Mouse (Mus musculus): ENCODE results near the gene Cep89. TPM values are rescaled to one million over a fixed set of nuclear protein-coding genes. Genes with fewer than 3 reads are reported as not detected.

The Cep89 gene
- polyA plus RNA-seq, 1 experiment from 2014 or later: 58.9 TPM

DNA sequence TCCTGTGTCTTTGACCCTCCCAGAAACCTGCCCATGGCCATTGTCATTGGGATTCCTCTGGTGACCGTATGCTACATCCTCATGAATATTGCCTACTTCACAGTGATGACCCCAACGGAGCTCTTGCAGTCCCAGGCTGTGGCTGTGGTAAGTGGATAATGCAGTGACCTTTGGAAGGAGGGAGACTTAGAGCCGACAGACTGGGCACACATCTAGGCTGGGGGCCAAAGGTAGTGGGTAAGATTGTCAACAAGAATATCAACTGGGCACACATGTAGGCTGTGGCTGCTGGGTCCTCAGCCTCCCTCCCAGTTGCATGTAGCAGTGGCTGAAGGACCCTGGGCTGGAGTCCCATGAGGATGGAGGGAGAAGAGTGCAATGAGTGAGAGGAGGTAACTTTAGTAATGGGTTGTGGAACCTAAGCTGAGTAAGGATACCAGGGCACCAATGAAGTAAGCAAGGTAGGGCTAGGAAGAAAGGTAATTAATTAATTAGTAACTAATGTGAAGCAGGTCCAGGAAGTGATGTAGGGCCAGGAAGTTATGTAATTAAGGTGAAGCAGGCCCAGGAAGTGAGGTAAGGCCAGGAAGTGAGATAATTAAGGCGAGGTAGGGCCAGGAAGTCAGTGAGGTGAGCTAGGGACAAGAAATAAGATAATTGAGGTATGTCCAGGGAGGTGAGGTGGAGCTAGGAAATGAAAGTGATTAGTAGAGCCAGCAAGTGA, 59.4 kb downstream of the Cep89 start:
- Histone ChIP-seq H3K27ac (no peak overlapping the region), H3K27me3 (no peaks in the 10 kb centered on the region), H3K9me3 (no peaks in the 10 kb centered on the region), H3K9ac (no peak overlapping the region), H3K4me1 (no peaks in the 10 kb centered on the region), H3K4me3 (replicated peaks) (no peak overlapping the region), H3K4me2 (no peak overlapping the region), H3K36me3 (replicated peaks) (no peaks in the 10 kb centered on the region)
- 80% methylated on average over 4 of the region's 4 CpGs for WGBS
- no peak for ATAC-seq (ENCODE audit: low FRiP score)

GRCm38 (mm10) chr7:35460971-35461370, 64.1 kb downstream of the Cep89 start:
- no peaks in the 10 kb centered on the region for H3K27me3 ChIP-seq
- ATAC-seq (ENCODE audit: low FRiP score): no peak
- H3K27ac ChIP-seq: no peak overlapping the region
- H3K4me2 ChIP-seq: no peak overlapping the region
- no peak overlapping the region for H3K4me3 ChIP-seq (replicated peaks)
- no peaks in the 10 kb centered on the region for H3K9me3 ChIP-seq
- no peak overlapping the region for H3K9ac ChIP-seq
- WGBS: 89% methylated on average over 4 of the region's 4 CpGs
- H3K36me3 ChIP-seq (replicated peaks): no peaks in the 10 kb centered on the region
- no peaks in the 10 kb centered on the region for H3K4me1 ChIP-seq

GRCm38 (mm10) chr7:35465027-35465426, 68.2 kb downstream of the Cep89 start:
- ATAC-seq (ENCODE audit: low FRiP score): no peak
- Histone ChIP-seq H3K4me2 (no peak overlapping the region), H3K27ac (no peak overlapping the region), H3K36me3 (replicated peaks) (no peaks in the 10 kb centered on the region), H3K9me3 (no peaks in the 10 kb centered on the region), H3K4me3 (replicated peaks) (no peak overlapping the region), H3K9ac (no peak overlapping the region), H3K4me1 (no peaks in the 10 kb centered on the region), H3K27me3 (no peaks in the 10 kb centered on the region)
- WGBS: 95% methylated on average over 5 of the region's 5 CpGs

- Histone ChIP-seq H3K4me3 (replicated peaks) (no peak overlapping the region), H3K36me3 (replicated peaks) (no peaks in the 10 kb centered on the region), H3K4me1 (no peaks in the 10 kb centered on the region), H3K9ac (no peak overlapping the region), H3K27ac (no peak overlapping the region), H3K27me3 (no peaks in the 10 kb centered on the region), H3K9me3 (no peaks in the 10 kb centered on the region), H3K4me2 (no peak overlapping the region)
- 78% methylated on average over 2 of the region's 2 CpGs for WGBS
- no peak for ATAC-seq (ENCODE audit: low FRiP score)
Observed at GRCm38 (mm10) chr7:35467856-35468255, 71.0 kb downstream of the Cep89 start.

DNA sequence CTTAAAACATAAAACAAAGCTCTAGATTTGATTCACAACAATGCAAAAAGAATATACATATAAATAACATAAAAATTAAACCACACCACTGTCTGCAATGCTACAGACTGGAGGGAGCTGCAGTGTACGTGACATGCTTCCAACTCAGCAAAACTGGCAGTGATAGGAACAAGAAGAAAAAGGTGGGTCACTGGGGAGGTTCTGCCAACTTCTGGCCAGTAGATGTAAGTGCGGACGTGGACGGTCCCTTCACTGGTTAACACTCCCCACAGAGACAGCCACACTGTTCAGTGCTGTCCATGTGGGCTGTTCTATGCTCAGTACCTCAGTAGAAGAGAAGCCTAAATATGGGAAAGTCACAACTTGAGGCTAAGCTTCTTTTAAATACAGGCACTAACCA, 74.0 kb downstream of the Cep89 start:
- no peak overlapping the region for H3K4me3 ChIP-seq (replicated peaks)
- no peak for ATAC-seq (ENCODE audit: low FRiP score)
- WGBS: 54% methylated on average over 4 of the region's 4 CpGs

DNA sequence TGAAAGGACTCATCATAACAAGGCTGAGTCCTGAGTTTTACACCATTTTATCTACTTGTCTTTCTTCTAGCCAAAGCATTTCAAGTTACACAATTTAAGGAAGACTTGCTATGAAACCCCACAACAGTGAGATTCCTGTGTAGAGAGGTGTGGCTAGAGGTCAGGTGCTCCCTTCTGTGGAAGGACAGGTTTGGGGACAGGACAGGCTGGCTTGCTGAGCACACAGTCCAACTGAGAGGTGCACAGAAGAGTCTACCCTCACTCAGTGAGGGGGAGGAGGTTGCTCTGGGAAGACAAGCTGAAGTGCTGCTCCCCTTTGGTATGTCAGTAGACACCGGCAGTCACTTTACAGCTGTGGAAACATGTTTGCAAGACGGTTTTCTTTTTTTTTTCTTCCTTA, 79.6 kb downstream of the Cep89 start:
- 83% methylated on average over 2 of the region's 2 CpGs for WGBS
- no peak overlapping the region for H3K4me3 ChIP-seq (replicated peaks)
- ATAC-seq (ENCODE audit: low FRiP score): no peak

More for the DNA sequence above, 74.0 kb downstream of the Cep89 start:
- Histone ChIP-seq H3K4me2 (no peak overlapping the region), H3K9ac (no peak overlapping the region), H3K4me1 (no peaks in the 10 kb centered on the region), H3K27ac (no peak overlapping the region), H3K9me3 (no peaks in the 10 kb centered on the region), H3K36me3 (replicated peaks) (no peaks in the 10 kb centered on the region), H3K27me3 (no peaks in the 10 kb centered on the region)

DNA sequence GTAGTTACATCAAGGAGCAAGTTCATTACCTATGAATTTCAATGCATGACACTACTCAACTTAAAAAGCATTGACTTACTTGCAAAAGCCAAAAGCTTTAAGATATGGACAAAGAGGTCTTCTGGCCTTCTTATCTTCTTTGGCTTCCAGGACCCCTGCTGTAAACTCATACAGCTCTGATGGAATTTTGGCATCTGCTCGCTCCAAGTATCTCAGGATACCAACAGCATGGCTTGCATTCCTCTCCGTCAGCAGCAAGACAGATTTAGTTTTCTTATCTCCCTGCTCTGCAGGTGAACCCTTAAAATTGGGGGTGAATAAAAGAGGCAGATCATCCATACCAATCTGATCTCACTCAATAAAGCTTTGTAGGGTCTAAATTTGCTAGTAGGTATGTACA, 88.3 kb downstream of the Cep89 start:
- Histone ChIP-seq H3K9me3 (no peaks in the 10 kb centered on the region), H3K4me1 (no peaks in the 10 kb centered on the region), H3K36me3 (replicated peaks) (no peaks in the 10 kb centered on the region), H3K9ac (no peak overlapping the region), H3K27me3 (no peaks in the 10 kb centered on the region), H3K4me2 (no peak overlapping the region), H3K4me3 (replicated peaks) (no peak overlapping the region), H3K27ac (no peak overlapping the region)
- 87% methylated on average over 2 of the region's 2 CpGs for WGBS
- ATAC-seq (ENCODE audit: low FRiP score): no peak

More for the DNA sequence above, 79.6 kb downstream of the Cep89 start:
- Histone ChIP-seq H3K9ac (no peak overlapping the region), H3K27me3 (no peaks in the 10 kb centered on the region), H3K9me3 (no peaks in the 10 kb centered on the region), H3K4me1 (no peaks in the 10 kb centered on the region), H3K36me3 (replicated peaks) (no peaks in the 10 kb centered on the region), H3K27ac (no peak overlapping the region), H3K4me2 (no peak overlapping the region)

DNA sequence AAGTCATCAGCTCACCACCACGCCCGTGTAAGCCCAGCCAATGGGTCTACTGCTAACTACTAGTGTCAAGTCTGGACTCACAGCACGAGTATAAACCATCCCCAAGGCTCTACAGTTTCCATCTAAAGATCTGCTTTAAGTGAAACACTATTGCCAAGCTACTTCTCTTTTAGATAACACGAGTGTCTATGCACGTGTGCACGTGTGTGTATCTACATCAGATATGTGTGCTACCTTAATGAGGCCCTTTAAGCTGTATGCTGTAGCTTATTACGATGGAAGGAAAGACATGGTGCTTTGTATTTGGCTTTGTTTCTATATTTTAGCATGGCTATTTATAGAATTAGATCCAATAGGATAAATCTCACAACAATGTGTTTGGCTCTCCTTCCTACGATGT, 89.7 kb downstream of the Cep89 start:
- H3K27ac ChIP-seq: no peak overlapping the region
- H3K4me1 ChIP-seq: no peaks in the 10 kb centered on the region
- H3K9ac ChIP-seq: no peak overlapping the region
- no peaks in the 10 kb centered on the region for H3K36me3 ChIP-seq (replicated peaks)
- H3K4me2 ChIP-seq: no peak overlapping the region
- WGBS: 87% methylated on average over 8 of the region's 8 CpGs
- ATAC-seq (ENCODE audit: low FRiP score): no peak
- no peak overlapping the region for H3K4me3 ChIP-seq (replicated peaks)
- H3K9me3 ChIP-seq: no peaks in the 10 kb centered on the region
- no peaks in the 10 kb centered on the region for H3K27me3 ChIP-seq

Other genes starting within 250 kb of the Cep89 start
- gene Slc7a10, start 210.7 kb upstream of the Cep89 start, polyA plus RNA-seq (2016; fragmentation: Nextera tagmentation; extraction: Ambion mirVana): 1.5 and 1.6 TPM in 2 replicates
- 15.3 and 16.0 TPM in 2 replicates for gene Lrp3, start 181.5 kb upstream of the Cep89 start, polyA plus RNA-seq (2016; fragmentation: Nextera tagmentation; extraction: Ambion mirVana)
- gene Gpatch1, start 78.6 kb upstream of the Cep89 start, polyA plus RNA-seq (2016; fragmentation: Nextera tagmentation; extraction: Ambion mirVana): 20.2 and 20.4 TPM in 2 replicates
- 1.9 and 2.2 TPM in 2 replicates for gene Rhpn2, start 62.9 kb upstream of the Cep89 start, polyA plus RNA-seq (2016; fragmentation: Nextera tagmentation; extraction: Ambion mirVana)
- gene Faap24, start 199 bp upstream of the Cep89 start, polyA plus RNA-seq (2016; fragmentation: Nextera tagmentation; extraction: Ambion mirVana): 23.8 and 26.3 TPM in 2 replicates
- 0.14 TPM in 1 of 2 replicates, not detected in the other for gene Slc7a9, start 51.8 kb downstream of the Cep89 start, polyA plus RNA-seq (2016; fragmentation: Nextera tagmentation; extraction: Ambion mirVana)
- gene Tdrd12, start 140.7 kb downstream of the Cep89 start, polyA plus RNA-seq (2016; fragmentation: Nextera tagmentation; extraction: Ambion mirVana): 0.12 and 0.17 TPM in 2 replicates
- 44.6 and 47.5 TPM in 2 replicates for gene Nudt19, start 159.3 kb downstream of the Cep89 start, polyA plus RNA-seq (2016; fragmentation: Nextera tagmentation; extraction: Ambion mirVana)
- gene Rgs9bp, start 188.5 kb downstream of the Cep89 start, polyA plus RNA-seq (2016; fragmentation: Nextera tagmentation; extraction: Ambion mirVana): 0.04 and 0.14 TPM in 2 replicates
- 33.4 and 36.7 TPM in 2 replicates for gene Ankrd27, start 189.2 kb downstream of the Cep89 start, polyA plus RNA-seq (2016; fragmentation: Nextera tagmentation; extraction: Ambion mirVana)